ENCODE assay signal across 8 mouse cellular contexts in genomic region chr5:30959966-30960501, GRCm38 (mm10). TPM values are rescaled to one million over a fixed set of nuclear protein-coding genes. Genes with fewer than 3 reads are reported as not detected.
DNase-seq lines count a peak whose midpoint lies in the region; ATAC-seq lines count a peak whose summit lies in the region.

Preb (minus strand) TSS chr5:30960361.

- ATAC-seq in intestine, embryonic 14.5 days (replicated peaks; ENCODE audit: low FRiP score, low TSS enrichment, low read depth): peak; percentile 92

- peak within 1 kb of the TSS; percentile 79 for H3K4me3 ChIP-seq in intestine, embryonic 14.5 days (ENCODE audit: low read depth, low read length)

- intact Hi-C loops in left cerebral cortex, postnatal 14 days (cut with DNase I): loop anchor here (10.0 kb wide), 1 partner anchor 235 kb away; the partner anchor contains the start of genes Eif2b4 and Snx17

- peaks cover 17% of the 10 kb centered on the region for H3K4me1 ChIP-seq in intestine, embryonic 14.5 days (replicated peaks; ENCODE audit: control insufficient read depth, insufficient read depth, low read length)

- no peaks in the 10 kb centered on the region for H3K27me3 ChIP-seq in intestine, embryonic 14.5 days (replicated peaks; ENCODE audit: control insufficient read depth, insufficient read depth, low read length)

- peak within 1 kb of the TSS; percentile 82 for H3K4me2 ChIP-seq in intestine, embryonic 14.5 days (ENCODE audit: low read length)

- peaks cover 22% of the 10 kb centered on the region for H3K36me3 ChIP-seq in intestine, embryonic 14.5 days (ENCODE audit: control insufficient read depth, insufficient read depth, low read length)

- WGBS in intestine, embryonic 14.5 days: under 1% methylated on average over 56 of the region's 56 CpGs

- peak within 1 kb of the TSS; percentile 80 for H3K9ac ChIP-seq in intestine, embryonic 14.5 days (ENCODE audit: low read length)

- DNase-seq in adrenal gland, adult (ENCODE audit: inconsistent age in 2 of 2, low spot score in 1 of 2): peak; percentile 99
- DNase-seq in embryo, embryonic 10.5 days (ENCODE audit: low spot score): peak; percentile 99
- peak; percentile 98 for DNase-seq in gastrocnemius, postnatal 25 days
- DNase-seq in intestine, embryonic 14.5 days (ENCODE audit: low spot score): peak; percentile 97
- peak; percentile 99 to 100 for DNase-seq in left cerebral cortex, postnatal 14 days (ENCODE audit: low spot score in 2 of 2)
- DNase-seq in mesoderm, embryonic 11.5 days (ENCODE audit: low read depth, low spot score): peak; percentile 99
- peak; percentile 97 for DNase-seq in right cerebral cortex, postnatal 36 days (ENCODE audit: low spot score in 2 of 2)
- DNase-seq in yolk sac, embryonic 10.5 days (ENCODE audit: low spot score): peak; percentile 96

- H3K27ac ChIP-seq in intestine, embryonic 14.5 days (ENCODE audit: low read depth): peak within 1 kb of the TSS; percentile 82

- H3K9me3 ChIP-seq in intestine, embryonic 14.5 days (ENCODE audit: control insufficient read depth, low read length): no peaks in the 10 kb centered on the region

RNA-seq across cellular contexts. Expression of gene Preb, which starts in this region (rescaled TPM):
- 10 to 100 TPM; 69.8 to 81.6 TPM for total RNA-seq in gastrocnemius, postnatal 25 days (2021)
- polyA plus RNA-seq in intestine, embryonic 14.5 days (2014; fragmentation: Nextera tagmentation; extraction: Ambion mirVana): 110 and 119 TPM in 2 replicates
- 100 to 1,000 TPM; 122 to 140 TPM for total RNA-seq in left cerebral cortex, postnatal 14 days (2021)

Comparison
In these comparisons a context has a peak if more than half of its experiments do, and no peak if none do; other contexts are left out.
1. Peak in every context shown above with its lines: DNase-seq, ATAC-seq, H3K4me3 ChIP-seq and H3K27ac ChIP-seq.